Mouse (Mus musculus) thymus, adult 2 months (tissue): ENCODE measurements around the gene Yjefn3. TPM values are rescaled to one million over a fixed set of nuclear protein-coding genes. Genes with fewer than 3 reads are reported as not detected.

Experiments used
- DNase-seq: peaks from one replicate; pipeline ENCODE4 v3.0.0; 2021
- H3K27ac ChIP-seq: fragments of 200-500 bp; 2 replicates; pipeline ENCODE4 v1.5.1; 2012; ENCODE audit warnings: low read length, control low read depth; ENCODE audit not compliant: control insufficient read depth, insufficient read depth
- H3K27me3 ChIP-seq: fragments of 200-500 bp; 2 replicates; pipeline ENCODE4 v1.6.1; 2012; ENCODE audit warnings: mild to moderate bottlenecking, low read length, moderate library complexity, mixed read lengths; ENCODE audit not compliant: control insufficient read depth, insufficient read depth
- H3K36me3 ChIP-seq: fragments of 200-500 bp; 2 replicates; pipeline ENCODE4 v1.6.1; 2012; ENCODE audit warnings: mild to moderate bottlenecking, low read length, moderate library complexity; ENCODE audit not compliant: control insufficient read depth, insufficient read depth
- H3K4me1 ChIP-seq: fragments of 200-500 bp; replicated peaks from 2 replicates; pipeline ENCODE4 v1.6.1; 2012; ENCODE audit warnings: low read length; ENCODE audit not compliant: control insufficient read depth, insufficient read depth
- H3K4me3 ChIP-seq: fragments of 200-500 bp; 2 replicates; pipeline ENCODE4 v1.5.1; 2012; ENCODE audit warnings: mild to moderate bottlenecking, low read length, control low read depth, moderate library complexity; ENCODE audit not compliant: control insufficient read depth, insufficient read depth
- CTCF ChIP-seq: fragments of 200-500 bp; IDR thresholded peaks from 2 replicates; pipeline ENCODE4 v1.5.1; 2012; ENCODE audit warnings: mild to moderate bottlenecking, control low read depth, low read length, moderate library complexity, borderline replicate concordance; ENCODE audit not compliant: control insufficient read depth, poor library complexity, insufficient read depth; ENCODE audit errors: extremely low read depth
- POLR2A ChIP-seq: fragments of 200-500 bp; IDR thresholded peaks from 2 replicates; pipeline ENCODE4 v1.6.1; 2012; ENCODE audit warnings: mild to moderate bottlenecking, low read length, control low read depth, moderate library complexity; ENCODE audit not compliant: control insufficient read depth, poor library complexity, insufficient read depth; ENCODE audit errors: extremely low read depth
- WGBS: fragments of 180-500 bp; shearing (Covaris S2); methylation state at CpG from one replicate; pipeline ENCODE4 v1.1.7; 2018; 5-methylcytosine and 5-hydroxymethylcytosine counted together
- polyA plus RNA-seq: library from polyadenylated mRNA; depleted of rRNA; stranded (reverse); fragments of >200 nt; gene quantifications from 2 replicates; pipeline ENCODE4 v1.2.3, GENCODE M21; 2012

The Yjefn3 gene
- polyA plus RNA-seq, 1 experiment = 11.7 TPM

DNA sequence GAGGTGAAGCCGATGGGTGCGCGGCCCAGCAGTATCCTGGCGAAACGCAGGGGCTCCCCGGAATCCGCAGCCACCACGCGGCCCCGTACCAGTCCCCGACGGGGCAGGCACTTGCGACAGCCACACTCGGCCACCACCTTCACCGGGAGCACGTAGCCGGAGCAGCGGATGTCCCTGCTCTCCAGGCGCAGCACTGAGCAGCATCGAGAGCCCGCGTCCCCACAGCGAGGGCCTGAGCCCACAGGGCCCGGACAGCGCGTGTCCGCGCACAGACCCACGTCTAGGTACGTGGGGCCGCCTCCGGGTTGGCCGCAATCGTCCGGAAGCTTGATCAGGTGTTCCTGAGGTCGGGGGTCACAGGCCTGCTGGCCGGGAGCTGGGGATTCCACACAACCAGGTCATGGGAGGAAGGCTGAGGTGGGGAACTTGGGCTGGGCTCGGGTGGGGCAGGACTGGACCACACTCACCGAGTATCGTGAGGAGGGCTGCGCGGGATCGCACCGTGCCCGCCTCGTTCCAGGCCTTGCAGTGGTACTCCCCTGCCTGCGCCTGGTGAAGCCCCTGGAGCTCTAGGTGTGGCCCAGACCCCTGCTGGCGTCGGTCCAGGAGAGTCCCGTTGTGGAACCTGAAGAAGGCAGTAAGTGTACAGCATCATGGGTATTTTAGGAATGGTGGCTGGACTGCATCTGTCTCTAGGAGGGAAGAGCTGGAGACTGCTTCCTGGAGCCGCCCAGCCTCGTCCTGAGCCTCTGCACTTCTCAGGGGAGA is 19.5 kb downstream of the Yjefn3 start:
- Histone ChIP-seq H3K36me3 (no peaks in the 10 kb centered on the region), H3K4me1 (peaks cover 19% of the 10 kb centered on the region), H3K27me3 (peaks cover 43% of the 10 kb centered on the region), H3K27ac (no peak overlapping the region), H3K4me3 (no peak overlapping the region)
- TF ChIP-seq CTCF (no peak), POLR2A (no peak)
- no peak for DNase-seq
- 31% methylated on average over 52 of the region's 52 CpGs for WGBS

GRCm38 (mm10) chr8:69882021-69882756 is 20.3 kb downstream of the Yjefn3 start:
- H3K4me3 ChIP-seq = peak overlapping the region; percentile 43
- H3K27me3 ChIP-seq = peaks cover 36% of the 10 kb centered on the region
- no peak for TF ChIP-seq CTCF
- TF ChIP-seq POLR2A = no peak
- no peaks in the 10 kb centered on the region for H3K36me3 ChIP-seq
- H3K27ac ChIP-seq = no peak overlapping the region
- H3K4me1 ChIP-seq = peaks cover 12% of the 10 kb centered on the region; the same call in 1 of the 2 replicates
- DNase-seq = no peak
- WGBS = 11% methylated on average over 103 of the region's 103 CpGs

DNA sequence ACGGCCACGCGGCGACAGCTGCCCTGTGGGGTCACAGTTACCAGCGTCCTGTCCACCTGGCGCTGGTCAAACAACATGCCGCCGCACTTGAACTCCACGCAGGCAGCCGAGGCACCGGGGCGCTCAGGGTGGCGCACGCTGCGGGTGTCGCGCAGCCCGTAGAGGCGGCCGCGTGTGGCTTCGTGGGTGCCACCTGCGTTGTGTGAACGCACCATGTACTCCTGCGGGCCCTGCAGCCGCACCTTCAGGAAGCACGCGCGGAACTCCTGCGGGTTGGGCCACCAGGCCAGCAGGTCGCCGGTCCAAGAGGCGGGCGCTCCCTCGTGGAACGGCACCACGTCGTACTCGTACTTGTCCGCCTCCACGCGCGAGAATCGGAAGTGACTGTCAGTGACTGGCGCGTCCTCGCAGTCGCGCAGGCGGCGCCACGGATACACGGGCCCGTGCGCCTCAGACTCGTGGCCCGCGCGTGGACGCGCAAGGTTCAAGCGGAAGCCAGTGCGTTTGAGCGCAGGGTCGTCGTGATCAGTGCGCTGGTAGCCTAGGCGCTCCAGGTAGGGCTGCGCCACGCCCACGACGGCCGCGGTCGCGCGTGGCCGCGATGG is 21.1 kb downstream of the Yjefn3 start:
- Histone ChIP-seq H3K27me3 (peaks cover 34% of the 10 kb centered on the region), H3K4me3 (peak overlapping the region; percentile 43), H3K4me1 (peaks cover 12% of the 10 kb centered on the region; the same call in 1 of the 2 replicates), H3K36me3 (no peaks in the 10 kb centered on the region), H3K27ac (no peak overlapping the region)
- no peak for DNase-seq
- 33% methylated on average over 79 of the region's 79 CpGs for WGBS
- TF ChIP-seq CTCF (no peak), POLR2A (no peak)

DNA sequence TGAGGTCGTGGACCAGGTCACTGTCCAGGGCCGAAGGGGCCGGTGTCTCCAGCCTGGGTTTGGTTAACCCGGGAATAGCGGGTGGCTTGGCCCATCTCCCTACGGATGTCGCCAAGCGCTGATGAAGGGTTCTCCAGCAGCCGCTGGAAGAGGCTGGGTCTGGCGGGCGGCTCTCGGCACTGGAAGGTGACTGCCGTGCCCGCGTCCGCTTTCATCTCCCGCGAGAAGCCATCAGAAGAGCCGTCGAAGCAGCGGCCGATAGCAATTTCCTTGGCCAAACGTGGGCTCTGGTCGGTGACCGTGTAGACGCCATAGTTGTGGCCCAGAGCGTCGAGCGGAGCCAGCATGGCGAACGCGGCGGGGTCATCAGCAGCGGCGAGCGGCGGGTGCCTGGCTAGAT is 21.7 kb downstream of the Yjefn3 start:
- H3K27me3 ChIP-seq = peaks cover 29% of the 10 kb centered on the region
- 28% methylated on average over 37 of the region's 37 CpGs for WGBS
- H3K4me1 ChIP-seq = peaks cover 12% of the 10 kb centered on the region; the same call in 1 of the 2 replicates
- DNase-seq = no peak
- no peaks in the 10 kb centered on the region for H3K36me3 ChIP-seq
- H3K27ac ChIP-seq = no peak overlapping the region
- TF ChIP-seq CTCF (no peak), POLR2A (no peak)
- no peak overlapping the region for H3K4me3 ChIP-seq

DNA sequence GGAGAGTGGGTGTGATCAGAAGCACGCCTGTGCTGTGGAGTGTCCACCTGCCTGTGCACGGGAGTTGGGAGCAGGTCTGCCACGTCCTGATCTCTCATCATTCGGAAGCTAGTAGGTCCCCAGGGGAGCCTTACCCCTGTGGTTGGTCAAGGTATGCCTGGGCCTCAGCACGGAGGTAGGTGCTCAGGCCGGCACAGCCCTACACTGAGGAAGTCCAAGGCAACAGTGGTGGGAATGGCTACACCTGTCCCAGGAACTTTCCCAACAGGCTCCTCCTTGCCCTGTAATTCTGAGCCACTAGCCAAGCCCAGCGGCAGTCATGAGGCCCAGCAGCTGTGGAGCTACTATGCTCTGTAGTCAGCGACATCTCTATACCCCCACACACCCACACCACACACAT is 22.8 kb downstream of the Yjefn3 start:
- peaks cover 25% of the 10 kb centered on the region for H3K27me3 ChIP-seq
- no peak for TF ChIP-seq CTCF
- no peak for TF ChIP-seq POLR2A
- no peak overlapping the region for H3K27ac ChIP-seq
- DNase-seq = no peak
- 77% methylated on average over 8 of the region's 8 CpGs for WGBS
- H3K4me3 ChIP-seq = no peak overlapping the region
- H3K36me3 ChIP-seq = no peaks in the 10 kb centered on the region
- H3K4me1 ChIP-seq = peaks cover 12% of the 10 kb centered on the region; the same call in 1 of the 2 replicates

DNA sequence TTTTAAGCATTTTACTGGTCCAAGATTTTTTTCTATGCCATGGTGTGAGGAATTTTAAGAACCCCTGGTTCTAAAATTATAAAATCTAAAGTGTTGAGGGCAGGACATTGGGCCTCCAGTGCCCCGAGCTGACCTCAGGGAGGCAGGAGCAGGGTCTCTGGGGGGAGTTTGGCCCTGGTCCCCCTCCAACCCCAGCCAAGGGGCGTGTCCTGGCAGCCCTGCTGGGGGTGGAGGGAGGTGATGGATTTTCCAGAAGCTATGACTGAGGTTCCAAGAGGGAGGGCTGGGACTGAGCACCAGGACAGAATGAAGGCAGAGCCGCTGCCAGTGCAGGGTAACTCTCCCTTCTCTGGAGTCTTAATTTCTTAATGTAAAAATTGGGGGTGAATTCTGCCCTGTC is 24.5 kb downstream of the Yjefn3 start:
- Histone ChIP-seq H3K4me3 (no peak overlapping the region), H3K27ac (no peak overlapping the region), H3K27me3 (peaks cover 19% of the 10 kb centered on the region; the same call in 1 of the 2 replicates), H3K4me1 (peaks cover 12% of the 10 kb centered on the region; the same call in 1 of the 2 replicates), H3K36me3 (no peaks in the 10 kb centered on the region)
- WGBS = 89% methylated on average over 3 of the region's 3 CpGs
- no peak for DNase-seq
- TF ChIP-seq POLR2A (no peak), CTCF (no peak)
